Mouse (Mus musculus) myocyte (in vitro differentiated cells): ENCODE data around the gene Zfp800. TPM values are rescaled to one million over a fixed set of nuclear protein-coding genes. Genes with fewer than 3 reads are reported as not detected.

Experiments used
- H3K27me3 ChIP-seq: one replicate; pipeline ENCODE4 v1.6.1; 2011; ENCODE audit not compliant: control insufficient read depth, insufficient read depth, insufficient read length
- H3K36me3 ChIP-seq: one replicate; pipeline ENCODE4 v1.6.1; 2011; ENCODE audit not compliant: control insufficient read depth, insufficient read depth
- H3K4me2 ChIP-seq: one replicate; pipeline ENCODE4 v1.6.1; 2011; ENCODE audit warnings: low read depth, control low read depth
- H3K4me3 ChIP-seq: one replicate; pipeline ENCODE4 v1.5.1; 2011; ENCODE audit warnings: mild to moderate bottlenecking, control low read depth, moderate library complexity
- H3K79me2 ChIP-seq: one replicate; pipeline ENCODE4 v1.6.1; 2011; ENCODE audit not compliant: control insufficient read depth, insufficient read depth
- H3ac ChIP-seq: one replicate; pipeline ENCODE4 v1.6.1; 2011; ENCODE audit not compliant: control insufficient read depth, insufficient read length
- CEBPB ChIP-seq: IDR thresholded peaks from 2 replicates; pipeline ENCODE4 v1.6.1; 2011; ENCODE audit warnings: mild to moderate bottlenecking, moderate library complexity; ENCODE audit not compliant: poor library complexity, insufficient read depth, severe bottlenecking
- E2F4 ChIP-seq: IDR thresholded peaks from one replicate; pipeline ENCODE4 v1.6.1; 2011; ENCODE audit warnings: mild to moderate bottlenecking, control low read depth, moderate library complexity; ENCODE audit not compliant: insufficient read depth
- MAX ChIP-seq: IDR thresholded peaks from one replicate; pipeline ENCODE4 v1.6.1; 2011; ENCODE audit warnings: low read depth, mild to moderate bottlenecking, control low read depth
- MYOD1 ChIP-seq, 3 experiments: IDR thresholded peaks; one replicate each; pipeline ENCODE4 v1.6.1; 2011; ENCODE audit warnings: control low read depth in 2 of 3, low read depth in 2 of 3, mild to moderate bottlenecking in 2 of 3, moderate library complexity in 1 of 3; ENCODE audit not compliant: insufficient read length in 2 of 3, control insufficient read depth in 1 of 3
- MYOG ChIP-seq, 3 experiments: IDR thresholded peaks; one replicate each; pipeline ENCODE4 v1.6.1; 2011; ENCODE audit warnings: control low read depth in 2 of 3, low read depth in 2 of 3, mild to moderate bottlenecking in 2 of 3; ENCODE audit not compliant: insufficient read length in 2 of 3, control insufficient read depth in 1 of 3, insufficient read depth in 1 of 3
- POLR2A ChIP-seq: IDR thresholded peaks from one replicate; pipeline ENCODE4 v1.6.1; 2011; ENCODE audit warnings: low read depth, mild to moderate bottlenecking, control low read depth, moderate library complexity; ENCODE audit not compliant: insufficient read length
- POLR2AphosphoS2 ChIP-seq: IDR thresholded peaks from one replicate; pipeline ENCODE4 v1.6.1; 2011; ENCODE audit warnings: low read depth, control low read depth; ENCODE audit not compliant: insufficient read length
- REST ChIP-seq: IDR thresholded peaks from one replicate; pipeline ENCODE4 v1.6.1; 2011; ENCODE audit warnings: mild to moderate bottlenecking, control low read depth, moderate library complexity; ENCODE audit not compliant: insufficient read depth, insufficient read length
- SRF ChIP-seq: IDR thresholded peaks from one replicate; pipeline ENCODE4 v1.6.1; 2011; ENCODE audit warnings: low read depth; ENCODE audit not compliant: control insufficient read depth, insufficient read length
- TCF12 ChIP-seq: IDR thresholded peaks from one replicate; pipeline ENCODE4 v1.6.1; 2011; ENCODE audit warnings: mild to moderate bottlenecking, control low read depth; ENCODE audit not compliant: poor library complexity, insufficient read depth, severe bottlenecking
- TCF3 ChIP-seq: IDR thresholded peaks from one replicate; pipeline ENCODE4 v1.6.1; 2011; ENCODE audit warnings: low read depth, control low read depth; ENCODE audit not compliant: insufficient read length
- USF1 ChIP-seq: IDR thresholded peaks from one replicate; pipeline ENCODE4 v1.6.1; 2011; ENCODE audit warnings: low read depth, mild to moderate bottlenecking, control low read depth, moderate library complexity
- polyA plus RNA-seq: library from polyadenylated mRNA; unstranded; fragments of >200 nt; fragmentation: generic; extraction: Trizol; gene quantifications from one replicate; pipeline ENCODE4 v1.2.1, GENCODE M21; 2012; ENCODE audit warnings: missing spikeins

Gene Zfp800
- polyA plus RNA-seq, 1 experiment: 2.0 TPM

DNA sequence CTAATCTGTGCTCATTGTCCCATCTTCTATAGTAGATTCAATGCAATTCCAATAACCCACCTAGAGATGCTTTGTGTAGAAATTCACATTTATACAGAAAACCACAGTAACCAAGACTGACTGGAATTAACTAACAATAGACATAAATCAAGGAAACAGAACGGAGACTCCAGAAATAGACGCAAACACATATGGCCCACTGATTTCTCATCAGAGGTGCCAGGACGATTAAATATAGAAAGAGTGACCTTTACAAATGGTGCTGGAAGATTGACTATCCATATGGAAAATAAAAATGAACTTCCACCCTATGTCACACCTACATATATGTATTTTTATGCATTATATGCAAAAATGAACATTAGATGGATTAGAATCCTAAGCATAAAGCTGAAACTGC lies 65.3 kb downstream of the Zfp800 start:
- TF ChIP-seq REST (no peak), USF1 (no peak), POLR2A (no peak), E2F4 (no peak), TCF12 (no peak), MAX (no peak), TCF3 (no peak)
- no peak overlapping the region for H3ac ChIP-seq

DNA sequence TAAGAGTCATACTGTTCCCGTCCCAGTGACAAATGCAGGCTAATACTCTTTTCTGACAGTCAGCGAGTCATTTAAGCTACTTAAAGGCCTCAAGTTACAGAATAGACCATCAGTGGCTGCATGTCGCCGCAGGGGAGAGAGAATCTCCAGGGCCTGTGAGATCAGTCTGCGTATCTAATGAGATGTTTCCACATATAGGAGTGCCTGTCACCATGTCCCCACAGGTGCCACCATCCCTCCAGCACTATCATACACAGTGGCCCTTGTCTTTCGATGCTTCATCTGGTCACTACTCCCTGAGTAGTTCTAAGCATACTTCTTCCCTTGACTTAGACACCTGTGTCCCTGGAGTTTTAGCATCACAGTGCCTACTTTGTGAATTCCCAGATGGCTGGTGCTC lies 68.0 kb downstream of the Zfp800 start:
- H3K36me3 ChIP-seq: no peaks in the 10 kb centered on the region

More for the DNA sequence above, 65.3 kb downstream of the Zfp800 start:
- H3K4me3 ChIP-seq: no peak overlapping the region
- peaks cover 20% of the 10 kb centered on the region for H3K27me3 ChIP-seq
- no peaks in the 10 kb centered on the region for H3K79me2 ChIP-seq
- H3K36me3 ChIP-seq: no peaks in the 10 kb centered on the region
- H3K4me2 ChIP-seq: no peak overlapping the region

DNA sequence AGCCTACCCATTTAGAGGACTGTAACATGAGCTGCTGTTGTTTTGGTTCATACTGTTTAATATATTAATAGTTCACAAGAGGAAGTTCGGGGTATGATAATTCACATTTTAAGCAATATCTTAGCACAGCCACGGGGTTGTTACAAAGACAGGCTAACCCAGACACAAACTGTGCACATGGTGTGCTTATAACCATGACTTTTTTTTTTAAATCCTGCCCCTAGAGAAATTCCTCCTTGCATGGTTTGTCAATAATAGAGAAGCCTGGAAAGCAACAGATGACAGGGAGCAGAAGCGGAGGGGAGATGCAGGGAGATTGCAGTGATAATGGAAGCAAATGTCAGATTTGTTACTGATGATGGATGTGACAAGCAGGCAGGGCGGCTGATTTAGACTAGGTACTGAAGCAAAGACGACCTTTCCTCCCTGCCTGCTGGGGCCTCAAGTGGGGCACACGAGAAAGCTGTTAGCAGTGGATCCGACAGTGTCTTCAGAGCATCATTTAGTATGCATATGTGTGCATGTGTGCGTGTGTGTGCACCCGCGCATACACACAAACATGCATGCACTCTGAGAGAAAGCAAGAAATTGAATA lies 68.7 kb downstream of the Zfp800 start:
- H3K4me3 ChIP-seq: no peak overlapping the region
- peaks cover 14% of the 10 kb centered on the region for H3K27me3 ChIP-seq
- no peak for TF ChIP-seq REST
- TF ChIP-seq POLR2AphosphoS2: no peak
- no peak for TF ChIP-seq CEBPB
- no peak for TF ChIP-seq E2F4
- no peak for TF ChIP-seq MAX
- no peak for TF ChIP-seq MYOD1 (IDR thresholded peaks at IDR 0.05; ENCODE audit: control insufficient read depth in 1 of 3, insufficient read length in 2 of 3, low read depth in 2 of 3)
- no peak for TF ChIP-seq SRF
- no peak for TF ChIP-seq POLR2A
- no peak for TF ChIP-seq TCF12
- no peak for TF ChIP-seq MYOG (IDR thresholded peaks at IDR 0.05; ENCODE audit: control insufficient read depth in 1 of 3, insufficient read depth in 1 of 3, insufficient read length in 2 of 3, low read depth in 2 of 3)
- no peak for TF ChIP-seq TCF3
- TF ChIP-seq USF1: no peak
- H3K36me3 ChIP-seq: no peaks in the 10 kb centered on the region
- H3K4me2 ChIP-seq: no peak overlapping the region
- H3ac ChIP-seq: no peak overlapping the region
- no peaks in the 10 kb centered on the region for H3K79me2 ChIP-seq

More for the DNA sequence above, 68.0 kb downstream of the Zfp800 start:
- TF ChIP-seq TCF3 (no peak), E2F4 (no peak), MYOG (IDR thresholded peaks at IDR 0.05; ENCODE audit: control insufficient read depth in 1 of 3, insufficient read depth in 1 of 3, insufficient read length in 2 of 3, low read depth in 2 of 3) (no peak), CEBPB (no peak), POLR2A (no peak), REST (no peak), MYOD1 (IDR thresholded peaks at IDR 0.05; ENCODE audit: control insufficient read depth in 1 of 3, insufficient read length in 2 of 3, low read depth in 2 of 3) (no peak), MAX (no peak), USF1 (no peak), TCF12 (no peak), SRF (no peak), POLR2AphosphoS2 (no peak)
- H3ac ChIP-seq: no peak overlapping the region
- peaks cover 14% of the 10 kb centered on the region for H3K27me3 ChIP-seq
- H3K4me2 ChIP-seq: no peak overlapping the region
- no peak overlapping the region for H3K4me3 ChIP-seq
- H3K79me2 ChIP-seq: no peaks in the 10 kb centered on the region

DNA sequence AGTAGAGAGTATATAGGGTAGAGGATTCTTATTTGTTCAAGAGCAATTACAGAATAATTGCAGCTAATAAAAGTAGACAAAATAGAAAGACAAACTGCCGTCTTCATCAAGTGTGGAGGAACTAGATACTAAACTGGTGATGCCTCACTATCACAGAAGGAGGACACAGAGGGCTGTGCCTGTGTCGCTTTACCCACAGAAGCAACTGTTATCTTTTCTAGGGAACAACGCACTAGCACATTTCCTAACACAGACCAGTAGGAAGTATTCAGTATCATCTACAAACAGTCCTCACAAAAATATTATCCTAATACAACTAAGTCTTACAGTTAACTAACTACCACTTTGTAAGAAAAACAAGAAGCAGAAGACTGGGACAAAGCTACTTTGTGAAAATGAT lies 71.1 kb downstream of the Zfp800 start:
- no peak overlapping the region for H3K4me2 ChIP-seq
- H3K79me2 ChIP-seq: no peaks in the 10 kb centered on the region
- H3ac ChIP-seq: no peak overlapping the region
- no peaks in the 10 kb centered on the region for H3K36me3 ChIP-seq
- TF ChIP-seq POLR2AphosphoS2: no peak
- TF ChIP-seq TCF3: no peak
- TF ChIP-seq CEBPB: no peak
- TF ChIP-seq MYOG (IDR thresholded peaks at IDR 0.05; ENCODE audit: control insufficient read depth in 1 of 3, insufficient read depth in 1 of 3, insufficient read length in 2 of 3, low read depth in 2 of 3): no peak
- TF ChIP-seq USF1: no peak
- no peak for TF ChIP-seq E2F4
- no peak for TF ChIP-seq SRF
- TF ChIP-seq TCF12: no peak
- no peak for TF ChIP-seq POLR2A
- TF ChIP-seq MAX: no peak
- no peak for TF ChIP-seq MYOD1 (IDR thresholded peaks at IDR 0.05; ENCODE audit: control insufficient read depth in 1 of 3, insufficient read length in 2 of 3, low read depth in 2 of 3)
- H3K27me3 ChIP-seq: peaks cover 6% of the 10 kb centered on the region
- no peak overlapping the region for H3K4me3 ChIP-seq

DNA sequence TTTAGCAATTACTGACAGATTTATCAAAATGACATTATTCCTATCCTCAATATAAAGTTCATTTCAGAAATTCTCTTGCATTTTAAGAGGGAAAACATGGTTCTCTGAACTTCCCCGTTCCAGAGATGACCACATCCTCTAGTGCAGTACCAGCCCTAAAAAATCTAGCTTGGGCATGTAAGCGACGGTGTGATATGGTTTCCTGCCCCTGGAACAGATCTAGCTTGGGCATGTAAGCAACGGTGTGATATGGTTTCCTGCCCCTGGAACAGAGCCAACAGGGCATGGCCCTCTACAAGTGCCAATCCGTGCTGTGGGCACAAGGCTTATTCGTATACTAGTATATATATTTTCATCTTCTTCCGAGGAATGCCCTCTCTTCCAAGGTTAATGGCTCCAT lies 75.4 kb downstream of the Zfp800 start:
- Histone ChIP-seq H3K4me2 (no peak overlapping the region), H3K27me3 (no peaks in the 10 kb centered on the region), H3K4me3 (no peak overlapping the region), H3K79me2 (no peaks in the 10 kb centered on the region), H3K36me3 (no peaks in the 10 kb centered on the region), H3ac (no peak overlapping the region)
- TF ChIP-seq REST (no peak), TCF12 (no peak), MYOG (IDR thresholded peaks at IDR 0.05; ENCODE audit: control insufficient read depth in 1 of 3, insufficient read depth in 1 of 3, insufficient read length in 2 of 3, low read depth in 2 of 3) (no peak), MAX (no peak), SRF (no peak), POLR2AphosphoS2 (no peak), E2F4 (no peak), USF1 (no peak), CEBPB (no peak), POLR2A (no peak), MYOD1 (IDR thresholded peaks at IDR 0.05; ENCODE audit: control insufficient read depth in 1 of 3, insufficient read length in 2 of 3, low read depth in 2 of 3) (no peak), TCF3 (no peak)
